Mouse (Mus musculus) erythroblast, embryonic 14.5 days (primary cell): ENCODE data around the gene Rpl38.

Source experiments
- GATA1 ChIP-seq: IDR thresholded peaks from 2 replicates; pipeline ENCODE4 v1.6.1; 2012; ENCODE audit warnings: low read length, inconsistent platforms, mixed read lengths
- TAL1 ChIP-seq: IDR thresholded peaks from 3 replicates; pipeline ENCODE4 v1.6.1; 2012; ENCODE audit warnings: low read length, inconsistent platforms, mixed read lengths

DNA sequence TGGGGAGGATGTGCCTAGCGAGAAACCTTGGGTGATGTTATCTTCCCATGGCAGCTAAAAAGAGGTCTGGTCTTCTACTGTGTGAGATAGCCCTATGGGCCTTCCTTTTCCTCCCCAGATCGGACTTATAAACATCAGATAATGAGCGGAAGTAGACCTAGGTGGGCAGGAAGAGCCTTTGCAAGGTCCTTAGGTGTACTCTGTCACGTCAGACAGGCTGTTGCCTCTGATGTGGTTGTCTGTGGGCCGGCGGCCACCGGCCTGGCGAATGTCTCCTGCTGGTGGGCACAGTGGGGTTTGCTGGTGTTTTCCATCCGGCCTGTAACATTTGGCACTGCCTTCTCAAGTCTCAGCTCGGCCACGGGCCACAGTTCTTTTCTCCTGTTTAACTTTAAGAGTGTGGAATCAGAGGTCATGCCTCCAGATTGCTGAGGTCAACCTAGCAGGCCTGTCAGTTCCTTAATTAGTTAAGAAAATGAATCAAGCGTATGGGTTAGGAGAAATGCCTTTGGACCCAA is 1.4 kb downstream of the Rpl38 start:
- no peak for TF ChIP-seq TAL1
- no peak; the same call in 1 of the 2 replicates for TF ChIP-seq GATA1
